Mouse (Mus musculus): ENCODE data around the gene Tmem120b. TPM values are rescaled to one million over a fixed set of nuclear protein-coding genes. Genes with fewer than 3 reads are reported as not detected.

Tmem120b gene
- total RNA-seq (2021), result 10 to 100 TPM; 13.8 to 18.4 TPM

DNA sequence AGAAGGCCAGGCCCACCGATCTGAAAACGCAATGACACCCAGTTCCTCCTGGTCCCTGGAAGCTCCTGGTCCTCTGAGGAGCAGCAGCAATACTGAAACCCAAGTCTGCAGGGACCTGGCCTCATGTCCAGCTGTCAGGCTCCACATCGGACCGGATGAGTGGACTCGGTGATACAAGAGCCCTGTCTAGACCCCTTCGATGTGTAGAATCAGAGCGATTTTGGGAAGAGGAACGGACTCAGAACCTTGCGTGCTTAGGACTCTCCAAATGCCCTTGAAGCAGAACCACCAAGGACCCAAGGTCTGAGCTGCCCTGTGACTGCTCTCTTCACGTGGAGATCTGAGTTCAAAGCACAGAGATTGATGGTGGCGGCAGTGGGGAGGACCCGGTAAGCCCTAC, at the start of gene Tmem120b:
Gene Tmem120b (plus strand): TSS at position 301 of the 400 bp plus-strand sequence.
- no peak for DNase-seq (ENCODE audit: extremely low spot score in 1 of 2, low spot score in 1 of 2)

DNA sequence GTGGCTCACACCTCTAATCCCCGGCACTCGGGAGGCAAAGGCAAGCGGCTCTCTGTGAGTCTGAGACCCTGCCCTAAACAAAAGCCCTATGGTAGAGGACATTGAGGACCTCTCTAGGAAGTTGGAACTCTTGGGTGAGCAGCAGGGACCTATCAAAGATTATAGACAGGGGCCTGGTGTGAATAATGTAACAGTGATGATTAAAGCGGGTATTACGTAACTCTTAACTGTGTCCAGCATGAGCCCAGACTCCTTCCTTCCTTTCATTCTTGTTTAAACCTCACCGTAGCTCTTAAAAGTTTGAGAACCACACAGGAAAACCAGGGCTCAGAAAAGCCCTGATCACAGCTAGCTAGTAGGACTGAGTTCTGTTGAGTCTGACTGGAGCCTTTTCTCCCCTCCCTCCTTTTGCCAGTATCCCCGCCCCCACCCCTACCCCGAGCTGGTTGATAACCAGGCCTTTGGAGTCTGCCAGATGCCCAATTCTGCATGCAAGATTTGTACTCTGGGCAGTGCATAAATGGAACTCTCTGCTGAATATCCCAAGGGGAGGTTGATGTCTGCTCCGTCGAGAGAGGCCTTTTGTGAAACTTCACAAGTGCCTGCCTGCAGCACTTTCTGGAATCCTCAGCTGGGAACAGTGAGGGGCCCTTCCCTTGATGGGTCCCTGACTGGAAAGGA, 48.7 kb upstream of the Tmem120b start:
- no peak for DNase-seq (ENCODE audit: extremely low spot score in 1 of 2, low spot score in 1 of 2)

- no peak for DNase-seq (ENCODE audit: extremely low spot score in 1 of 2, low spot score in 1 of 2)
Measured at GRCm38 (mm10) chr5:123020426-123020825, 47.8 kb upstream of the Tmem120b start.

GRCm38 (mm10) chr5:123021438-123021837, 46.8 kb upstream of the Tmem120b start:
- no peak for DNase-seq (ENCODE audit: extremely low spot score in 1 of 2, low spot score in 1 of 2)

DNA sequence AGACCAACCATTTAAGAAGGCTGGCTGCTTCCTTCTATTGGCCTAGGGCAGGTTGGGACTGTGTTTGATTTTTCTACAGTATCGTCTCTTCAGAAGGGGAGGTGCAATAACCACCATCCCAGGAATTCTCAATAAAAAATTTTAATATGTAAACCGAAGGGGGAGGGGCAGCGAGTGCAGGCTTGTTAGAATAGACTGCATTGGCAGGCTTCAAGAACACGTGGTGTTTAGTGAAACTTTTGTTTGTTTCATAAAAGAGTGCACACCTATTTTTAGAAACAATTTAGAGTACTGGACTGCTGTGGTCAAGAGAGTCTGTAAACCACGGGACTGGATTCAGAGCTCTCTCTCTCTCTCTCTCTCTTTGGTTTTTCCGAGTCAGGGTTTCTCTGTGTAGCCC, 45.2 kb upstream of the Tmem120b start:
- DNase-seq (ENCODE audit: extremely low spot score in 1 of 2, low spot score in 1 of 2), result no peak

- DNase-seq (ENCODE audit: extremely low spot score in 1 of 2, low spot score in 1 of 2), result no peak
Measured at GRCm38 (mm10) chr5:123024312-123024711, 43.9 kb upstream of the Tmem120b start.

GRCm38 (mm10) chr5:123024965-123025573, 43.1 kb upstream of the Tmem120b start:
- DNase-seq (ENCODE audit: extremely low spot score in 1 of 2, low spot score in 1 of 2), result no peak

- DNase-seq (ENCODE audit: extremely low spot score in 1 of 2, low spot score in 1 of 2), result no peak
Measured at GRCm38 (mm10) chr5:123026414-123026813, 41.8 kb upstream of the Tmem120b start.

- no peak for DNase-seq (ENCODE audit: extremely low spot score in 1 of 2, low spot score in 1 of 2)
Measured at GRCm38 (mm10) chr5:123027436-123027835, 40.8 kb upstream of the Tmem120b start.

- no peak for DNase-seq (ENCODE audit: extremely low spot score in 1 of 2, low spot score in 1 of 2)
Measured at GRCm38 (mm10) chr5:123029729-123030128, 38.5 kb upstream of the Tmem120b start.

GRCm38 (mm10) chr5:123031312-123031711, 36.9 kb upstream of the Tmem120b start:
- no peak for DNase-seq (ENCODE audit: extremely low spot score in 1 of 2, low spot score in 1 of 2)

- no peak for DNase-seq (ENCODE audit: extremely low spot score in 1 of 2, low spot score in 1 of 2)
Measured at GRCm38 (mm10) chr5:123033646-123034160, 34.5 kb upstream of the Tmem120b start.

GRCm38 (mm10) chr5:123035089-123035488, 33.1 kb upstream of the Tmem120b start:
- DNase-seq (ENCODE audit: extremely low spot score in 1 of 2, low spot score in 1 of 2), result no peak

GRCm38 (mm10) chr5:123035564-123035963, 32.7 kb upstream of the Tmem120b start:
- DNase-seq (ENCODE audit: extremely low spot score in 1 of 2, low spot score in 1 of 2), result no peak

DNA sequence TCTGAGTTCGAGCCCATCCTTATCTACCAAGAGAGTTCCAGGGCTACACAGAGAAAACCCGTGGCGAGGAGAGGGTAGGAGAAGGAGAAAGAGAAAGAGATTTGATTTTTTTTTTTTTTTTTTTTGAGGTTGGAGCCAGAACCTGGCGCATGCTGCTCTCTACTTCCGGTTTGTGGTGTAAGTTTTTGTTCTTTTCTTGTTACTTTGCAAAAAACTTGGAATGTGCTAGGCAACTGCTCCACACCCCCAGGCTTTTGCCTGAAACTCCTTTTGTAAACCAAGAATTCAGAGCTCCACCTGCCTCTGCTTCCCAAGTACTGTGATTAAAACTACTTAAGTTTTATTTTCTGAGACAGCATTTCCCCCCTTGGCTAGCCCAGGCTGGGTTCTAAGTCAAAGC, 30.1 kb upstream of the Tmem120b start:
- no peak for DNase-seq (ENCODE audit: extremely low spot score in 1 of 2, low spot score in 1 of 2)

- no peak for DNase-seq (ENCODE audit: extremely low spot score in 1 of 2, low spot score in 1 of 2)
Measured at GRCm38 (mm10) chr5:123039120-123039752, 29.0 kb upstream of the Tmem120b start.

GRCm38 (mm10) chr5:123040796-123041195, 27.4 kb upstream of the Tmem120b start:
- DNase-seq (ENCODE audit: extremely low spot score in 1 of 2, low spot score in 1 of 2), result no peak

DNA sequence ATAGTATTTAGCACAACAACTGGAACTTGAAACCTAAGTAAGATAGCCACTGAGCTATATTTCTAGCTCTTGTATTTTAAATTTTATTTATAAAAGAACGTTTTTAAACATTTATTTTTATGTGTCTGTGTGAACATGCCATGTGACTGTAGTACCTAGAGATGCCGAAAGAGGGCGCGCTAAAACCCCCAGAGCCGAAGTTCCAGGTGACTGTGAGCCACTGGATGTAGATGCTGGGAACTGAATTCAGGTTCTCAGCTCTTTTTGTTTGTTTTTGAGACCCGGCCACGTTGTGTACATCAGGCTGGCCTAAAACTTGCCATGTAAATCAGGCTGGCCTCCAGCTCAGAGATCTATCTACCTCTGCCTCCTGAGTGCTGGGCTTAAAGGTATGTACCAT, 24.4 kb upstream of the Tmem120b start:
- DNase-seq (ENCODE audit: extremely low spot score in 1 of 2, low spot score in 1 of 2), result no peak

GRCm38 (mm10) chr5:123045561-123046295, 22.5 kb upstream of the Tmem120b start:
- DNase-seq (ENCODE audit: extremely low spot score in 1 of 2, low spot score in 1 of 2), result peak in 1 of 2 experiments; percentile 59

GRCm38 (mm10) chr5:123046916-123047315, 21.3 kb upstream of the Tmem120b start, which contains the start of gene Morn3:
Morn3 (minus strand) TSS chr5:123047016.
- DNase-seq (ENCODE audit: extremely low spot score in 1 of 2, low spot score in 1 of 2), result no peak

GRCm38 (mm10) chr5:123049271-123049670, 18.9 kb upstream of the Tmem120b start:
- DNase-seq (ENCODE audit: extremely low spot score in 1 of 2, low spot score in 1 of 2), result no peak
